Mouse (Mus musculus) midbrain, embryonic 14.5 days (tissue): ENCODE results near the gene Cabin1. TPM values are rescaled to one million over a fixed set of nuclear protein-coding genes. Genes with fewer than 3 reads are reported as not detected.

Experiments used
- ATAC-seq: fragments of 200-750 bp; cut with Nextera tagmentation; 2 replicates; pipeline ENCODE4 v1.8.0; 2017; ENCODE audit warnings: moderate number of reproducible peaks, moderate library complexity; ENCODE audit not compliant: low FRiP score, low TSS enrichment
- DNase-seq: peaks from one replicate; pipeline ENCODE4 v3.0.0-alpha.2; 2015
- H3K27ac ChIP-seq: fragments of 300-500 bp; sonication (generic); replicated peaks from 2 replicates; pipeline ENCODE4 v1.5.1; 2014; ENCODE audit warnings: mild to moderate bottlenecking, low read depth, low read length, moderate library complexity
- H3K27me3 ChIP-seq: fragments of 300-500 bp; sonication (generic); 2 replicates; pipeline ENCODE4 v1.6.1; 2014; ENCODE audit warnings: low read length, control low read depth, mixed read lengths; ENCODE audit not compliant: control insufficient read depth, insufficient read depth
- H3K36me3 ChIP-seq: fragments of 300-500 bp; sonication (generic); 2 replicates; pipeline ENCODE4 v1.6.1; 2014; ENCODE audit warnings: low read length, control low read depth; ENCODE audit not compliant: control insufficient read depth, insufficient read depth
- H3K4me1 ChIP-seq: fragments of 300-500 bp; sonication (generic); 2 replicates; pipeline ENCODE4 v1.6.1; 2014; ENCODE audit warnings: mild to moderate bottlenecking, antibody characterized with exemption, low read length, control low read depth; ENCODE audit not compliant: control insufficient read depth, insufficient read depth
- H3K4me2 ChIP-seq: fragments of 300-500 bp; sonication (generic); 2 replicates; pipeline ENCODE4 v1.6.1; 2014; ENCODE audit warnings: mild to moderate bottlenecking, low read length, moderate library complexity
- H3K4me3 ChIP-seq: fragments of 300-500 bp; sonication (generic); replicated peaks from 2 replicates; pipeline ENCODE4 v1.5.1; 2014; ENCODE audit warnings: low read depth, low read length
- H3K9ac ChIP-seq: fragments of 300-500 bp; sonication (generic); replicated peaks from 2 replicates; pipeline ENCODE4 v1.6.1; 2014; ENCODE audit warnings: mild to moderate bottlenecking, low read length, moderate library complexity
- H3K9me3 ChIP-seq: fragments of 300-500 bp; sonication (generic); 2 replicates; pipeline ENCODE4 v1.6.1; 2016; ENCODE audit warnings: low read length, control low read depth, mixed read lengths; ENCODE audit not compliant: control insufficient read depth
- WGBS: fragments of 180-500 bp; shearing (Covaris S2); extraction: QIAGEN DNeasy Blood & Tissue Kit; methylation state at CpG from one replicate; pipeline ENCODE4 v1.1.7; 2014; 5-methylcytosine and 5-hydroxymethylcytosine counted together
- polyA plus RNA-seq: library from polyadenylated mRNA; unstranded; fragments of >200 nt; fragmentation: Nextera tagmentation; extraction: Ambion mirVana; gene quantifications from 2 replicates; pipeline ENCODE4 v1.2.1, GENCODE M21; 2014

The Cabin1 gene
- polyA plus RNA-seq, 1 experiment from 2014 or later, result 54.5 TPM

DNA sequence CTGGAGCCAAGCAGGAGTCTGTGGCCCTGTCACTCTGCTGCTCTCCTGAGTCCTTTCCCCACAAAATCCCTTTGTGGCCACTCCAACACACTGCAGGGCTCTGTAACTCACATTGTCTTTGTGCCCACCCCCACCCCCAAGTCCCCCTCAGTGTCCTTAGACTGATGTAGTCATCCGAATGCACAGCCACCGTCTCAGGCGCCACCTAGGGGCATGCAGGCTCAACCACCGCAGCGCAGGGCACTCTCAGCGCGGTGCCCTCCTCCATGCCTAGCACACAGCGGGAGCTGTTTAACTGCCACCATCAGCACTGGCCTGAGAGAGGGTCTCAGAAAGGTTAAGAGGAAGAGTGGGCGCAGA is 55.5 kb downstream of the Cabin1 start:
- Histone ChIP-seq H3K27me3 (no peaks in the 10 kb centered on the region), H3K4me2 (no peak overlapping the region), H3K4me3 (no peak overlapping the region), H3K4me1 (peaks cover 11% of the 10 kb centered on the region), H3K9ac (no peak overlapping the region), H3K9me3 (no peaks in the 10 kb centered on the region), H3K27ac (no peak overlapping the region), H3K36me3 (peaks cover 59% of the 10 kb centered on the region)
- 42% methylated on average over 9 of the region's 9 CpGs for WGBS
- DNase-seq, result peak; percentile 79
- peak; percentile 66; the same call in 1 of the 2 replicates for ATAC-seq

DNA sequence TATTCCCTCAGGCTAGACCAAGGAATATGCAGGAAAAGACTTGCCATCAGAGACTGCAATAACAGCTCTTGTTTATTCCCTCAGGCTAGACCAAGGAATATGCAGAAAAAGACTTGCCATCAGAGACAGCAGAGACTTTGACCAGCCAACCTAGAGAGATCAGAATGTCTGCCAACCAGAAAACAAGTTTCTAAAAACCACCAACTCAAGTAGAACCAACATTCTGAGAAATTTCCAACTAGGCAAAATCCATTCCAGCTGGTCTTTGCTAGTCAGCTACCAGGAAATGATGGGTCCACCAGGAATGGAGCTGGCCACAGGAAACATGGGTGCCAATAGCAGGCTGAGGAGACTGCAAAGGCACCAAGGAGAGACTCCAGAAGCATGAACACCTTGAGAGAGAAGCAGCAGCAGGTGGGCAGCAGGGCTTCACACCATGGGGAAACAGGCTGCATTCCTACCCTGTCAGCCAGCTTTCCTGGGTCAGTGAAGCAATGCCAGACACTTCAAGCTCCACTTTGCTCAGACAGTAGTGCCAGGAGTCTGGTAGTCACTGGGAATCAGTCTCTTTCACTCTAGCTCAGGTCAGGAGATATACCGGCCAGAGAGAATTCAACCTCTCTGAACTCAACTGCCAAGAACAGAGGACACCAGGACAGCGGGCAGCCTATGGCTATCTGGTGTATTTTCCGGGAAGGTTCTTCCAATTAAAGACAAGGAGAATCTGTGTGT is 56.1 kb downstream of the Cabin1 start:
- no peak overlapping the region for H3K4me3 ChIP-seq
- H3K9me3 ChIP-seq, result no peaks in the 10 kb centered on the region
- peaks cover 11% of the 10 kb centered on the region for H3K4me1 ChIP-seq
- 86% methylated on average over 3 of the region's 3 CpGs for WGBS
- H3K36me3 ChIP-seq, result peaks cover 55% of the 10 kb centered on the region
- H3K27me3 ChIP-seq, result no peaks in the 10 kb centered on the region
- H3K9ac ChIP-seq, result no peak overlapping the region
- no peak overlapping the region for H3K4me2 ChIP-seq
- no peak for ATAC-seq
- H3K27ac ChIP-seq, result no peak overlapping the region
- DNase-seq, result no peak

GRCm38 (mm10) chr10:75706632-75707216 is 57.4 kb downstream of the Cabin1 start:
- ATAC-seq, result no peak
- Histone ChIP-seq H3K9ac (no peak overlapping the region), H3K9me3 (no peaks in the 10 kb centered on the region), H3K36me3 (peaks cover 42% of the 10 kb centered on the region), H3K4me2 (no peak overlapping the region), H3K4me3 (no peak overlapping the region), H3K4me1 (peaks cover 11% of the 10 kb centered on the region), H3K27ac (no peak overlapping the region), H3K27me3 (no peaks in the 10 kb centered on the region)
- WGBS, result 86% methylated on average over 8 of the region's 8 CpGs
- DNase-seq, result no peak

- WGBS, result 80% methylated on average over 7 of the region's 7 CpGs
- Histone ChIP-seq H3K9me3 (no peaks in the 10 kb centered on the region), H3K27ac (no peak overlapping the region), H3K9ac (no peak overlapping the region), H3K4me1 (peaks cover 11% of the 10 kb centered on the region), H3K36me3 (peaks cover 33% of the 10 kb centered on the region), H3K4me3 (no peak overlapping the region), H3K27me3 (no peaks in the 10 kb centered on the region), H3K4me2 (no peak overlapping the region)
- no peak for DNase-seq
- ATAC-seq, result no peak
Observed at GRCm38 (mm10) chr10:75705681-75706400, 58.3 kb downstream of the Cabin1 start.

GRCm38 (mm10) chr10:75704212-75705185 is 59.6 kb downstream of the Cabin1 start:
- Histone ChIP-seq H3K4me3 (no peak overlapping the region), H3K36me3 (peaks cover 26% of the 10 kb centered on the region), H3K9ac (no peak overlapping the region), H3K9me3 (no peaks in the 10 kb centered on the region), H3K27ac (peak overlapping the region; percentile 66; the same call in 1 of the 2 replicates), H3K4me2 (no peak overlapping the region), H3K27me3 (no peaks in the 10 kb centered on the region), H3K4me1 (peaks cover 11% of the 10 kb centered on the region)
- ATAC-seq (peak; percentile 60), DNase-seq (peak; percentile 81)
- WGBS, result 28% methylated on average over 15 of the region's 15 CpGs

DNA sequence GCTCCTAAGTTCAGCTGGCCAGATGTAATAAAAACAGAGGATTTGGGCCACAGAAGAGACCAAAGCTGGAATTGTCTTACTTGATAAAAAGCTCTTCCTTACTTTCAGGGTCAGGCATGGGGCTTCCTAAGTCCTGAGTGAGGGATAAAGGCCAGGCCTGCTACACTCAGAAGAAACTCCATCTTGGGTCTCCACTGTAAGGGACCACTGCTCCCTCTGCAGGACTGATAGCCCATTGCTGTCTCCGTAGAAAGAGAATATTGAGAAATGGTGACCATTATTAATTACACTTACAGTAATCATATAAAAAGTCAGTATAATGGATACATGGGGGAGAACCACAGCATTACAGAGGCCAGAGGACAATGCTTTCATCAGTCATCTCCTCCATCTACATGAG is 60.6 kb downstream of the Cabin1 start:
- peak overlapping the region; percentile 66; the same call in 1 of the 2 replicates for H3K27ac ChIP-seq
- peaks cover 11% of the 10 kb centered on the region for H3K4me1 ChIP-seq
- no peak overlapping the region for H3K4me3 ChIP-seq
- H3K9me3 ChIP-seq, result no peaks in the 10 kb centered on the region
- ATAC-seq (no peak), DNase-seq (peak; percentile 56)
- peaks cover 18% of the 10 kb centered on the region for H3K36me3 ChIP-seq
- no peaks in the 10 kb centered on the region for H3K27me3 ChIP-seq
- H3K9ac ChIP-seq, result no peak overlapping the region
- WGBS, result 79% methylated on average over 1 of the region's 1 CpGs
- H3K4me2 ChIP-seq, result no peak overlapping the region

GRCm38 (mm10) chr10:75702494-75702893 is 61.6 kb downstream of the Cabin1 start:
- H3K27ac ChIP-seq, result no peak overlapping the region
- H3K27me3 ChIP-seq, result no peaks in the 10 kb centered on the region
- no peak overlapping the region for H3K4me3 ChIP-seq
- peaks cover 18% of the 10 kb centered on the region for H3K36me3 ChIP-seq
- peaks cover 11% of the 10 kb centered on the region for H3K4me1 ChIP-seq
- ATAC-seq, result no peak
- H3K4me2 ChIP-seq, result no peak overlapping the region
- H3K9ac ChIP-seq, result no peak overlapping the region
- 97% methylated on average over 2 of the region's 2 CpGs for WGBS
- no peaks in the 10 kb centered on the region for H3K9me3 ChIP-seq
- no peak for DNase-seq

DNA sequence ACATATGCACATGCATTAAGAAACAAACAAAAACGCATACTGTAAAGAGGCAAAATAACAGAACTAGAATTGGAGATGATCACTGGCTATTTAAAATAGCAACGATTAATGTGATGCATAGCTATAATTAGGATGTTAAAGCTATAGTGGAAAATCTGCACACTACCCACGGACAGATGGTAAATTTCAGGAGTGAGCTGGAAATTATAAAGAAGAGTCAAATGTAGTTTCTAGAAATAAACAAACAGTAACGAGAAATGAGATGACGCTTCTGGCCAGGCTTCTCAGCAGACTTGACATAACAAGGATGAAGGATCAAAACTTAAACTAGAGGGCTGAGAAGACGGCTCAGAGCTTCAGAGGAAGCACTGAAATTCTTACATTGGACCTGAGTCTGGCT is 62.9 kb downstream of the Cabin1 start:
- Histone ChIP-seq H3K27ac (no peak overlapping the region), H3K4me1 (peaks cover 11% of the 10 kb centered on the region), H3K27me3 (no peaks in the 10 kb centered on the region), H3K9me3 (no peaks in the 10 kb centered on the region), H3K4me2 (no peak overlapping the region), H3K36me3 (peaks cover 25% of the 10 kb centered on the region), H3K9ac (no peak overlapping the region), H3K4me3 (no peak overlapping the region)
- WGBS, result 94% methylated on average over 6 of the region's 6 CpGs
- DNase-seq (no peak), ATAC-seq (no peak)
